Mouse (Mus musculus): ENCODE measurements around the gene Nae1. TPM values are rescaled to one million over a fixed set of nuclear protein-coding genes. Genes with fewer than 3 reads are reported as not detected.

The Nae1 gene
- total and polyA plus RNA-seq, 3 experiments = 39.2 to 41.9 TPM; not detected in 1

DNA sequence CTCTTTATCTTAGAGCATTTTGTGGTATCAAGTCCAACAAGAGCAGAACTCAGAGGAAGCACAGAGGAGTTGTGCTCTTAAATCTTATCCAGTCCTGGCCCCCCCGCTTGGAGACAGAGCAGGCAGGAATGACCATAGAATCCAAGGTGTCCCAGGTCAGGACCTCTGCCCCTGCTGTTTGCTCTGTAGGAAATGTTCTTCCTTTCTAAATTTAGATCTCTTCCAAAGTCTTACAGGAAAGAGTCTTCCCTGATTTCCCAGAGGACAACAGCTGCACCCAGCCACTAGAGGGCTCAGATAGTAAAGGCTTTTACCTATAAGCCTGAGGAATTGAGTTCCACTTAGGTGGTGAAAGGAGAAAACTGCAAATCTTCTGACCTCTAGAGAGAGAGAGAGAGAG lies 35.1 kb upstream of the Nae1 start:
- Histone ChIP-seq H3K9ac (ENCODE audit: control insufficient read depth, low read depth, low read length, poor library complexity, severe bottlenecking) (no peak overlapping the region), H3K27ac (ENCODE audit: control insufficient read depth, low read depth, low read length) (no peak overlapping the region), H3K4me3 (ENCODE audit: control insufficient read depth in 1 of 2, insufficient read depth in 1 of 2, low read depth in 2 of 2, low read length in 2 of 2) (no peak overlapping the region), H3K4me1 (ENCODE audit: control insufficient read depth in 1 of 2, insufficient read depth in 2 of 2, low read length in 2 of 2) (peaks cover 0 to 7% of the 10 kb centered on the region in 2 experiments; a peak in 1 of 4 replicates), H3K79me2 (ENCODE audit: control insufficient read depth, insufficient read depth, low read length, poor library complexity) (no peaks in the 10 kb centered on the region; the same call in 1 of the 2 replicates), H3K36me3 (ENCODE audit: control insufficient read depth in 1 of 2, insufficient read depth in 2 of 2, low read length in 2 of 2) (no peaks in the 10 kb centered on the region; a peak in 2 of 4 replicates), H3K27me3 (ENCODE audit: control insufficient read depth in 1 of 2, insufficient read depth in 2 of 2, low read length in 2 of 2) (no peaks in the 10 kb centered on the region), H3K9me3 (replicated peaks; ENCODE audit: insufficient read depth, low read length) (no peaks in the 10 kb centered on the region)
- DNase-seq (ENCODE audit: low read depth, low spot score) = peak; percentile 52
- TF ChIP-seq USF2 (IDR thresholded peaks at IDR 0.05; ENCODE audit: borderline replicate concordance in 1 of 2, insufficient read depth in 1 of 2, low read depth in 1 of 2, low read length in 2 of 2) (no peak), CHD2 (IDR thresholded peaks at IDR 0.05; ENCODE audit: low read length) (no peak), TBP (IDR thresholded peaks at IDR 0.05; ENCODE audit: low read depth, low read length) (no peak), MEF2A (IDR thresholded peaks at IDR 0.05; ENCODE audit: extremely low read depth, insufficient replicate concordance, low read depth, low read length, poor library complexity, severe bottlenecking) (no peak), POLR2AphosphoS2 (IDR thresholded peaks at IDR 0.05; ENCODE audit: low read length) (no peak), SMC3 (IDR thresholded peaks at IDR 0.05; ENCODE audit: low read depth, low read length) (peak; percentile 30; the same call in 1 of the 2 replicates), CHD1 (IDR thresholded peaks at IDR 0.05; ENCODE audit: low read depth, low read length) (no peak), SIN3A (IDR thresholded peaks at IDR 0.05; ENCODE audit: low read length) (no peak), ZMIZ1 (IDR thresholded peaks at IDR 0.05; ENCODE audit: low read depth, low read length) (no peak), ETS1 (IDR thresholded peaks at IDR 0.05; ENCODE audit: low read depth, low read length) (no peak), CTCF (IDR thresholded peaks at IDR 0.05 in 2 of 3, conservative IDR thresholded peaks at IDR 0.05 in 1 of 3; ENCODE audit: control insufficient read depth in 1 of 3, insufficient read depth in 1 of 3, low read depth in 2 of 3, low read length in 3 of 3, poor library complexity in 1 of 3, severe bottlenecking in 1 of 3) (peak; percentile 28 to 65 (median 50); a peak in 5 of 6 replicates), GABPA (IDR thresholded peaks at IDR 0.05; ENCODE audit: low read depth, low read length) (no peak), RAD21 (IDR thresholded peaks at IDR 0.05; ENCODE audit: low read depth, low read length) (peak; percentile 10; the same call in 1 of the 2 replicates)

DNA sequence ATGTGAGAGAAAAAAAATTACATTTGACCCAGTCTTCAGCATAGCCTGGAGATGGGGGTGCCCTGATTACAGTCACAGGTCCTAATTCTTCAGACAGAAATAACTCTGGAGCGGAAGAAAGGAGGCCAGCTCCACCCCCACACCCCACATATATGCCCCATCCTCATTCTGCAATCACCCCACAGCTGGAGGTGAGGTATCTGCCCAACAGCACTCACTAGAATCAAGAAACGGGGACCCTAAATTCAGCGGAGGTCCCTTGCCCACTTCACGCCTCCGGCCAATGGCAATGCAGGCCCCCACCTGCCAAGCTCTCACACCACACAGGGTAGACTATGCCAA lies 31.0 kb upstream of the Nae1 start:
- no peaks in the 10 kb centered on the region for H3K9me3 ChIP-seq (replicated peaks; ENCODE audit: insufficient read depth, low read length)
- no peak for DNase-seq (ENCODE audit: low read depth, low spot score)
- no peak overlapping the region for H3K9ac ChIP-seq (ENCODE audit: control insufficient read depth, low read depth, low read length, poor library complexity, severe bottlenecking)
- H3K27me3 ChIP-seq (ENCODE audit: control insufficient read depth in 1 of 2, insufficient read depth in 2 of 2, low read length in 2 of 2) = no peaks in the 10 kb centered on the region
- H3K27ac ChIP-seq (ENCODE audit: control insufficient read depth, low read depth, low read length) = no peak overlapping the region
- H3K4me1 ChIP-seq (ENCODE audit: control insufficient read depth in 1 of 2, insufficient read depth in 2 of 2, low read length in 2 of 2) = peaks cover 0 to 9% of the 10 kb centered on the region in 2 experiments; a peak in 1 of 4 replicates
- H3K4me3 ChIP-seq (ENCODE audit: control insufficient read depth in 1 of 2, insufficient read depth in 1 of 2, low read depth in 2 of 2, low read length in 2 of 2) = no peak overlapping the region
- TF ChIP-seq MAZ (IDR thresholded peaks at IDR 0.05; ENCODE audit: low read depth, low read length) (no peak), ELF1 (IDR thresholded peaks at IDR 0.05; ENCODE audit: low read depth, low read length) (no peak), EP300 (IDR thresholded peaks at IDR 0.05; ENCODE audit: low read depth in 1 of 2, low read length in 2 of 2) (no peak), USF1 (IDR thresholded peaks at IDR 0.05; ENCODE audit: low read depth, low read length) (no peak), TCF12 (IDR thresholded peaks at IDR 0.05; ENCODE audit: low read depth, low read length) (no peak), MAFK (IDR thresholded peaks at IDR 0.05; ENCODE audit: borderline replicate concordance, low read depth, low read length) (no peak), ZKSCAN1 (IDR thresholded peaks at IDR 0.05; ENCODE audit: low read depth, low read length) (no peak), JUND (IDR thresholded peaks at IDR 0.05; ENCODE audit: low read depth, low read length) (no peak), ZC3H11A (IDR thresholded peaks at IDR 0.05; ENCODE audit: low read depth, low read length) (no peak), SIN3A (IDR thresholded peaks at IDR 0.05; ENCODE audit: low read length) (no peak), MAX (IDR thresholded peaks at IDR 0.05; ENCODE audit: low read length) (no peak), TBP (IDR thresholded peaks at IDR 0.05; ENCODE audit: low read depth, low read length) (no peak), ZNF384 (IDR thresholded peaks at IDR 0.05; ENCODE audit: low read depth, low read length) (no peak), CHD2 (IDR thresholded peaks at IDR 0.05; ENCODE audit: low read length) (no peak), POLR2AphosphoS2 (IDR thresholded peaks at IDR 0.05; ENCODE audit: low read length) (no peak)
- peaks cover 0 to 2% of the 10 kb centered on the region in 2 experiments; a peak in 2 of 4 replicates for H3K36me3 ChIP-seq (ENCODE audit: control insufficient read depth in 1 of 2, insufficient read depth in 2 of 2, low read length in 2 of 2)
- no peaks in the 10 kb centered on the region for H3K79me2 ChIP-seq (ENCODE audit: control insufficient read depth, insufficient read depth, low read length, poor library complexity)

Measured in MEL (cell line).